Mouse (Mus musculus) cerebellum, adult (tissue): ENCODE measurements around the gene Sorcs2.

Source experiments
- ATAC-seq: cut with Nextera tagmentation; 2 replicates; pipeline ENCODE4 v1.9.2; 2017; ENCODE audit warnings: mild to moderate bottlenecking, moderate library complexity, mixed read lengths; ENCODE audit not compliant: insufficient number of reproducible peaks, low FRiP score, low TSS enrichment

Sorcs2 gene

DNA sequence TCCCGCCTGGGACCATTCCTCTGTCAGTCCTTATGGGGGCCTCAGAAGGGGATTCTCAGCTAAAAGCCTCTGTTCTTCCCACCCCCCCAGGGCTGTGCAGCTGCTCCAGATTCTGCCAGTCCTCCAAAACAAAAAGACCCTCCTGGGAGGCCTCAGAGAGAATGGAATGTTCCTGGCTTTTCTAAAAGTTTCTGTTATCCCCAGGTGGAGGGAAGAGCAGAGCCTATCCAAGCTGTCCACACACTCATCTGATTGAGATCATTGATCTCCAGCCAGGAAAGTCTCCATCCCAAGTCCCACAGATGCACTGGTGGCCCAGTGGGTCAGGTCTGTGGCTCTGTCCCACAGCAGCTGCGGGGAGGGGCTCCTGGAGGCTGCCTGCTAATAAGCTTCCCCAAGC, 205.3 kb downstream of the Sorcs2 start:
- ATAC-seq, result no peak

DNA sequence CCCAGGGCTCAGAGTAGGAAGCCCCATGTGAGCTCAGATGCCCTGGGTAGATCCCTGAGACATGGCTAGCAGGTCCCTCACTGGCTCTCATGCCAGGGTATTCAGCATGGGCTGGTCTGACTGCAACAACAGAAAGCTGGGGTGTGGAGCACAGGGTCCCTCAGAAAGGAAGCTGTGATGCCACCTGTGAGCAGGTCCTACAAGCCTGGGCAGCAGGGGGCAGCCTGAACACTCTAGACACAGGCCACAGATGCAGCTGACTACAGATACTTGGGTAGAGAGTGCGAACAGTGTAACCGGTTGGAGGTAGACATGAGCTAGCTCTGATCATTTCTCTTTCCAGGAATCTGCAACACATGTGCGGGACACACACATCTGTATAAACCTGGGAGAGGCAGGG, 206.1 kb downstream of the Sorcs2 start:
- ATAC-seq, result no peak

DNA sequence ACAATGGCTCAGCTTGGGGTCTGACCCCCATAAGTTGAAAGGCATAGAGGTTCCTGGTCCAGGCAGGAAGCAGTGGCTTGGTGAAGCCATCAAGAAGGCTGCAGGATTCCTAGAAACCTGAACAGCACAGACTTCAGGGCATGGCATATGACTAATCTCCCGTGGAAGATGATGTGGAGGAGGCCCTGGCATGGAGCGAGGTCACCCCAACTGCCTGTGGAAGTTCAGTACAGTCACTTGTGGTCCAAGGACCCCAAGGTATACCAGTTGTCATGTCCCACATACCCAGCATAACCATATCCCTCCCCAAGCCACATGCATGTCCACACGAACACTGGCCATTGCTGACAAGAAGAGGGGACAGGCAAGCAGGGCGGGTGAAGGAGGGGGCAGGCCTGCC, 206.7 kb downstream of the Sorcs2 start:
- ATAC-seq, result no peak

DNA sequence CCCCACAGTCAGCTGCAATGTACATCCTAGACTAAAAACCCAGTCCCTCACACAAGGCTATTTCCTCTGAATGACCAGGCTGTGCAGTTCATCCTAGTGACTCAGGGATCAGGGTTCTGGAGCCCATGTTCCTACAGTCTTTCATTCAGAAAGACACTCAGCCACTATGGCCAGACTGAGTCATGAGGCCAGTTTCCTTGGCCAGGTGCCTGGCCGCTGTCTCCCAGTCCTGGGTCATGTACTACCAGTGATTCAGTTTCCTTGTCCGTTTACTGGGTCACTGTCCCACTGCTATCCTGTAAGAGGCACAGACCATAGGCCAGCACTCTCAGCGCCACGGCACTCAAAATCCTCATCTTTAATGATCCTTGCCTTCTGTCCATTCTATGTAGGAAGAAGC, 209.6 kb downstream of the Sorcs2 start:
- no peak for ATAC-seq

DNA sequence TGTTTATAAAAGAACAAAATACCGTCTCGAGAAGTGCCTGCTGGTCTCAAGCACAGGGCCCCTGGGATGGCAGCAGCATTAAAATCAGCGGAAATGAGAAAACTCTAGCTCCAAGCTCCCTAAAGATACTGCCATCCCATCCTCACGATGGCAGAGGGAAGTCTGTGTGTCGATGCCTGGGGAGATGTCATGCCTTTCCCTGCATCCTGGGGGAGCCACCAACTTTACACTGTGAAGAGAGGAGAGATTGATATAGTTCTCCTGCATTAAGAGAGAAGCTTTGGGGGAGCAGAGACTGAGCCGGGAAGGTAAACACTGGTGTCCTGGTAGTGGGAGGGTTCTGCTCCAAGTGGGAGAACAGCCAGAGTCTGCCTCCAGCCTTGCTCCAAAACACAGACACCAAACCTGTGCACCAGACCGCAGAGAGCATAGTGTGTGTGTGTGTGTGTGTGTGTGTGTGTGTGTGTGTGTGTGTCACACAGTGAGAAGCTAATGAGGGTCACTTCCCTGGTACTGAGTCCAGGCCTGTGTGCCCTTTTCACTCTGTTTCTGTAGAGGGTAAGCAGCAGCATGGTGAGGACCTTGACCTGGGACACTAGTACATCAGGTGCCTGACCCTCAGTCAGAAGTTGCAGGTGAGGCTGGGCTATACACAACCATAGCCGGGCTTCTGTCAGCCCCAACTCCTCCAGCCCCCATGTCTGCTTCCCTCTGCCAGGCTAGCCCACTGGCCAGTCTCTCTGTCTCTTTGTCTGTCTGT, 211.5 kb downstream of the Sorcs2 start:
- ATAC-seq, result no peak

DNA sequence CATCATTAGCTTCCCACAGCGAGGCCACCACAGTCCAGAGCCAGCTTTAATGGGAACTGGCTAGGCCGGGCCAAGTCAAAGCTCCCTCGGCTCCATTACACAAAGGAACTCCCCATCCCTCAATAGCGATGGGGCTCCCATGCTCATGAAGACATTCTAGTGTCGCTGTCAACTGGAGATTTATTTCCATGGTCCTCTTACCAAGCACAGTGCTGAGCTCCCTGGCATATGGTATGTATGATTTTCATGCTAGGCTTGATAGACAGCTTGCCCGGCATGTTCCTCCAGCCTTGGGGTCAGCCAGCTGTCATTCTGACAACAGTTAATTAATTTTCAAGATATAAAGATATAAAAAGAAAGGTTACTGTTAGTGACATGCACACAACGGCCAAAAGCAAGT, 215.6 kb downstream of the Sorcs2 start:
- ATAC-seq, result no peak

DNA sequence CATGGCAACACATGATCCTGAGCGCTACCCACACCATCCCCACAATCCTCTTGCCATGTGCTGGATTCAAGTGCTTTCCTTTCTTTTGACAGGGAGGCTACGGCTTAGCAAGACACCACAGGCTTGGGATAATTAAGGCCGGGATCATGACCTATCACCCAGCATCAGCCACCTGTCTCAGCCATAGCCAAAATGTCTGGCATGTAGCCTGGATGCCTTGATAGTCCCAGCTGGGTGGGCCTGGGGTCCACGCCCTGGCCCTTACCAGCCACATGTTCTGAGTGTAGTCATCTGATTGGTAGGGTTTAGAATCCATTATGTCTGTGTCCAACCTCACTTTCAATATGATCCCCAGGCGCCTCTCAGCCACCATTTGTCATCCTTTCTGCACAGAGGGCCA, 218.2 kb downstream of the Sorcs2 start:
- ATAC-seq, result no peak

DNA sequence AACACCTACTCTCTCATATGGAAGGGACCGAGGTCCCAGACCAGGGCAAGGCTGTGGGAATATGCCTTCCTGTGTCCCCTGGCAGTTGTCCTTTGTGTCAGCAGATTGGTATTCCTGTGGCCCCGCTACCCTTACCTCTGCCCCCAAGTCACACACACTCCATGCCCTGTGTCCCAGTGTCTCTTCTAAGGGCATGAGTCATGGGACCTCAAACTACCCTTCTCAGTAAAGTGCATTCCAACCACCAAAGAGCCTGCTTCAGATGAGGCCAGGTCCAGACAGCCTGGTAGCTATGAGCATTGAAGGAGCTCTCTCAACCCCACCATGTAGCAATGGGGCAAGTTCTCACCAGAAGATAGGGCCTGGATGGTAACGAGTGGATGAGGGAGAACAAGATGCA, 219.2 kb downstream of the Sorcs2 start:
- ATAC-seq, result no peak

DNA sequence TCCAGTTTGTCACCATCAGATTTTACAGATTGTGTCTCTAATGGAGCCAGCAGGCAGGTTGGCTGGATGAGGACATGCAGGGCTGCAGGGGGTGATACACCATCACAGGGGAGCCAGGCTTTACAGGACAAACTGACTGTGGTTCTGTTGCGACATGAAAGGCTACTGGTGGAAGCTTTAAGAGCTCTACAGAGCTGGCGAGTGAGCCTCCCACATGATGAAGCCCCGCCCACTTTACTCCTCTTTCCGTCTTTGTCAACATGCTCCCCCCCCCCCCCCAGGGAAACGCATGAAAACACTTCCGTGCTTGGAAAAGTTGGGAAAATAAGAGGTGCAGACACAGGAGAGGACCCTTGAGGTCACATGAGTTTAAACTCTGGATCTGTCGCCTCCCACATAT, 219.7 kb downstream of the Sorcs2 start:
- ATAC-seq, result no peak

DNA sequence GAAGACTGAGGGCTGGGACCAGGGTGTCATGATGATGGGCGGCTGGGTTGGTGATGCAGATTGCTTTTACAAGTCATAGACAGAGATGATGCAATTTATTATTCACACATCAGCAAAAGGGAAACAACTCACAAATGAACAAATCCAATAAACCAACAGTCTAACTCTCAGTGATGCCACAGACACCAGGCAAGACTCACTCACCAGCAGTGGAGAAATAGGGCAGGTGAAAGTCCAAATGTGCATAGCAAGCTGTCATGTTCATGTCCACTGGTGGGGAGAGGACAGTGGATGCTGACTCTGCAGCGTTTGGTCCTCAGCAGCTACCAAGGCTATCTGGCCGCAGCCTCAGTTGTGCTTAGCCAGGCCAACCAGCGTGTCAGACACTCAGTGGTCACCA, 221.1 kb downstream of the Sorcs2 start:
- ATAC-seq, result no peak

DNA sequence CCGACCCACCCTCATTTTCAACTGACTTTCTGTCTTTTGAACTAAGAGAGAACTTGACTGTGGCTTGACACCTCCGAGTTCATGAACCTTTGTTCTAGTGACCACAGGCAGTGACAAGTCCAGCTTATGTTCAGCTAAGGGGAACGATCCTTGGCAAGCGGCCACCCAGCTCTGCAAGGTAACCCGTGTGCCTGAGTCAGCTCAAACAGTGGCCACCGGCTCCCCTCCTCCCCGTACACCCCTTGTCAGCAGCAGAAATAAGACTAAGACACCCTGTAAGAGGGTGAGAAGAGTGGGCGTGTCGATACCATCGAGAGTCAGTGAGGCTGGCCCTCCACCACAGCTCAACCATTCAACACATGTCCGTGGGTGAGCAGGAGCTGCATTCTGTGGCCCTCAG, 221.5 kb downstream of the Sorcs2 start:
- ATAC-seq, result no peak

DNA sequence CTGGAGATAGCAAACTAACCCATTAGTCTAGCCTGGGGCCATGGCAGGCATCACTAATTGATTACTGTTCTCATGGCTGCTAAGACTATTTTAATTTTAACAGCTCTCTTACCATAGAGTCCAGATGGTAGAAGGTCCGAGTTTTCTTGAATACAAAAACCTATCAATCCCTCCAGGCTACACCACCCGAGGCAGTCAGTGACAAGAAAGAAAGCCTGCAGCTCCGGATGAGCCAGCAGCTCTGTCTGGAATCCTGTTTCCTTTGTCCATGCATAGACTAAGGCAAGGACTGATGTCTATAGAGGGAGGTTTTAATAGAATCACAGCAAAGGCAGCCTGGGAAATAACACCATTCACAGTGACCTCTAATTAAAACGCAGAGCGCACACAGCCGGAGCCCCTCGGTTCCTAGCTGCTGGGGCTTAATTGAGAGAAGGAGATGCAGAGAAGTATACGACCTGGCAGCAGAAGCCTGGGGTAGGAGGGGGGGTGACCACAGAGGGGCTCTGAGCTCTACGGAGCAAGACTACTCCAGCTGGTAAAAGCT, 223.3 kb downstream of the Sorcs2 start:
- ATAC-seq, result no peak

DNA sequence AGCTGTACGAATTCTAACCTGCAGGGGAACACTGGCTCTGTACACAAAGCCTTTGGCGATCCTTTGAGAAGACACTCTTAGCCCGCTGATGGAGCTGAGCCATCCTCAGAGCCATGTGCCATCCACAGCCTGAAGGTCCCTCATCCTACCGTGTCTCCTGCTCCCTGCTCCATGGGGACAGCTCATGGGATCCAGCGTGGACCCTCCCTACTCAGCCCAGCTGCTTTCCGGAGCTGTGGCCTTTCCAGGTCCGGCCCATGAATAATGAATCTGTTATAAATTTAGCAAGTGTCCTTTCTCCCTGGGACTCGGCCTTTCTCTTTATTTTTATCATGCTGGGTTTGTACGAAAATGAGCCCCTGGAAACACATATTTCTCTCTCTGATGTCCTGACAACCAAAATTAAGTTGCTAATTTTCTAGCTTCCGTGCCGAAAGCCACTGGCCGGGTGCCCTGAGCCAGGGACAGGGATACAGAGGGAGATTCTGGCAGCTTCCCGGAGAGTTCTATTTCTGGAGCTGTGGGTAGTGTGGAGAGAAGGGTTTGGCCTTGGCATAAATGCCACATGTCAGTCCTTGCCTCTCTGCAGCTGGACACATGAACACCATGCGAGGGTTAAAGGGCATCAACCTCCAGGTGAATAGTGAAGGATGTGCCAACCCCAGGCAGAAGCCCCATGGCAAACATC, 228.8 kb downstream of the Sorcs2 start:
- no peak for ATAC-seq

DNA sequence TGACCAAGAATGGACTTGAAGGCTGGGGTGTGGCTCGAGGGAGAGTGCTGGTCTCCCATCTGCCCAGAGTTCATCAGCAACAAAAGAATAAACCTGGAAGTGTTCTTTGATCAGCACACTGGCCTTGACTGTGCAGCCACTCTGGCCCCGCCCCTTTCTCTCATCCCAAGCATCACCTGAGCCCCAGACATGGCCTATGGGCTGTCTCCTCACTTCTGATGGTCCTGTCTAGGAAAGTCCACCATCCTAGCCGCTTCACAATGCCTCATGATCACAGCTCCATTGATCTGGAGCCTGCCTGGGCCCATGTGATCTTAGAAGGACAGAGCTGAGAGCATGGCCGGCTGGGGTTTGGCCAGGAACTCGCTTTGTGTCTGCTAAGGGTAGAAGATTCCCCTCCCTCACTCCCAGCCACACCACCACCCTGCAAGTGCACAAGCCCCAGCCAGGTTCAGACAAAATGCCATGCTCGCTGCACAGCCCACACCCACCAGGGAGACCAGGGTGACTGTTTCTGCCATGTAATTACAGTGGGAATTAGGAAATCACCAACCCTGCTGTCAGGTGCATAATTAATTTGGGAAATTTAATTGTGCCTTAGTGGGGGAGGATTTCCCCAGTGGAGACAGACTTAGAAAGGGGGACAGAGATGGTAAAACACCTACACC, 231.5 kb downstream of the Sorcs2 start:
- no peak for ATAC-seq

DNA sequence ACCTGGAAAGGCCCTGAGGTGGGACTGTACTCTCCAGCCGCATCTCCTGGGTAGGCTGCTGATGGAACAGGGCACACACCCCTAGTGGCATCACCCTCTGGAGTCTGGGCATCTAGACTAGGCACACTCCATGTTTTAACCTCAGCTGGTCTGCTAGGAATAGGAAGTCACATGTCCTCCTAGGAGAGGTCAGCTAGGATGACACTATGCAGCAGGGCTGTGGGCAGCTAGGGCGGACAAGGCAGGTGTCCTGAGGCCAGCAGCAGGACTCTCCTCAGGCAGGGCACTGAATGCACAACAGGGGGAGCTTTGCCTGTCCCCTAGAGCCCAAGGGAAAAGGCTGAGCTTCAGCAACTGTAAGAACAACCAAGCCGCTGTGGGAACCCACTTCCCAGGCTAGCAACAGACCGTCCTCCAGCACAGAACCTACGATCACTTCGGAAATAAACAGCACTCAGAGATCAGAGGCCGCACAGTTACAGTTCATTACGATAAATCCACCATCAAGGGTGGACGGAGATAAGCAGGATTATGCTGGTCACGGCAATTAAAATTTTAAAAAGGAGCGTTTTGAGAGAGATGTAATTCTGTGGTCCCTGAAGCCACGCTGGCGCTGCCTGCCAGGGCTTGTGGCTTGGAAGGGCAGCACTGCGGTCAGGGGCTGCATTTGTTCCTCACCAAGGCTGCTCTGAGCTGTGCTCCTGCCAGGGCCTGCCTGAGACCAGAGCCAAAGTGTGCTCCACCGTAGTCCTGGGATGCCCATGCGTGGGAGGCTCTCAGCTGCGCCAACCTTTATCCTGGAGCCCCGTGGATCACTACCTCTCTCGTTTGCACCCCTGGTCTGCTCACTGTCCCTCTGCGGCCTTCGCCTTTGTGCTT, 232.3 kb downstream of the Sorcs2 start:
- no peak for ATAC-seq

DNA sequence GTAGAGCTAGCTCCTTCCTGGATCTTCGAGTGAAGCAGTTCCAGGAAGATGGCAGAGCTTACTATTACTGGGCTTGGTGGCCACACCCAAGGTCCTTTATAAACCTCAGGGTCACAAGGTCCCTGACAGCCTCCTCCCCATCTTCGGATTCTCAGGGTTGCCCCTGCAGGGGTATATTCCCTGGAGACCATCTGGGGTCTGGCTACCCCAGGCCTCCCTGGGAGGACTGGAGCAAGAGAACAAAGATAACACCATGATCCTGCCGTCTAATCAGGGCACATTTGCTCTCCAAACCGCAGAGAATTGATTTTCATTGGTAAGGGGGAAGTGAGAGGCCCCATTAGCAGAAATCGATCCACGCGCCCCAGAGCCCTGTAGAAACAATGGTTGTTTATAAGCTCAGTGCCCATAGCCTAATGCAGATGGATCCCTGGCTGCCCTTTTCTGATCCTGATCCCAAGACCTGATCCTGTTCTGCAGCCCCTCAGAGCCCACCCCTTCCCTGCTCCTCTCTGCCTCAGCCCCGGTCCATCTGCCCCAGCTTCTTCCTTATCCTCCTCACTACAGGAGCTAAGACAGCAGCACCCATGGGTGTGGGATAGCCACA, 243.0 kb downstream of the Sorcs2 start:
- no peak for ATAC-seq

DNA sequence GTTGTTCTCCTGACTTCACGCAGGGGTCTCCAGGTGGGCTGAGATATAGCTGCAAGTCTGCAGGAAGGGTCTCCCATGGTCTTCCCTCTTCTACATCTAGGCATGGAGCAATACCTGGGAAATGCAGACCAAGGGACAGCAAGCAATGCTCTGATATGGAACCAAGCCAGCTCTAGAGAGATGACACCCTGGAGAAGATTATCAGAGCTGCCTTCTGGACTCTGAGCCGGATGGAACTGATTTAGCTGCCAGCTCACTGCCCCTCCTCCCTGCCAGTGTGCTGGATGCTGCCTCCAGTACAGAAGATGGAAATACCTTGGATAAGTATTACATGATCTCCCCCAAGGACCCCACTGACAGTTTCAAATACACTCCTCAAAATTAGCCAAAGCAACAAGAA, 244.7 kb downstream of the Sorcs2 start:
- no peak for ATAC-seq

DNA sequence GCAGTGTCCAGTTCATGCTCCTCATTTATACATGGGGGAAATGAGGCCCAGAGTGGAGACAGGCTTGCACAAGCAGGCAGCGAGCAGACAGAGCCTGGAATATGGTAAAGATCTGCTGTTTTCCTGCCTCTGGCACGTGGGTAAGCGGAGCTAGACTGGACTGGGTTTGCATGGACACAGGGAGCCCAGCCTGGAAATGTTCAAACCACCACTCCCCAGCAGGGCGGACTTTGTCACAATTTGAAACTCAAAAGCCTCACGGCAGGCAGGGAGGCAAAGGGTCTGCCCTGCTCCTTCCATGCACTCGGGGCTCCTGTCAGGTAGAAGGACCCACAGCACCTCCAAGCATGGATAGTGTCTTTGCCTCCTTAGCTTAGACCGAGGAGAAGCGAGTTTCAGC, 246.9 kb downstream of the Sorcs2 start:
- ATAC-seq, result no peak

DNA sequence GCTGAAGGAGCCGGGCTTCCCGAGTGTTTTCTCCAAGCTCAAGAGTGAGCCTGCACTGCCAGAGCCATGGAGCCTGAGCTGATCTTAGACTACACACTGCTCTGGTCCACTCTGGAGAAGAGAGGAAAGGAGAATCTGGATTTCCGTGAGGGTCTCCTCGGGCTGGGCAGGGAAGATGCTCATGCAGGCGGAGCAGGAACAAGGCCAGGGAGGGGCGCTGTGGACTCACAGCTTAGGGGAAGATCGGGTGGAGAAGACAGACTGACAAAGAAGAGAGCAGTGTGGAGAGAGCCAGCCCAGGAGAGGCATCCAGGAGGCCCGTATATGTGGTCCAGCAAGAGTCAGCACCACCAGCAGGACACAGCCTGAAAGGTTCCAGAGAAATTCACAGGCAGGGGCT, 248.8 kb downstream of the Sorcs2 start:
- no peak for ATAC-seq

DNA sequence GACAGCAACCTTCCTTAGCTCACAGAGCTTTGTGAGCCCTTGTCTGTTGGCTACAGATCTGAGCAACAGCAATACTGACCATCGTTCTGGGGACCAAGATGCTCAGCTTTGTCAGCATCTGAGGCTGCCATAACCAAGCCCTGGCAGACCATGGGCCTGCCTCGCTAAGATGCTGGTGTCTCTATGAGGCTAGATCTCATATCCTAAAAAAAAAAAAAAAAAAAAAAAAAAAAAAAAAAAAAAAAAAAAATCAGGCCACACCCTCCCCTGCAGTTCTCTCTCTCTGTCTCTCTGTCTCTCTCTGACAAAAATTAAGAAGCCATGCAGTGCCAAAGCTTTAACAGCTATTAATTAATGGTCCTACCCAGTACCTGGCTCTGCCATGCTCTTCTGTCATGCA, 251.3 kb downstream of the Sorcs2 start:
- no peak for ATAC-seq
